Mouse (Mus musculus): ENCODE results near the gene Col6a4.

Col6a4 gene

DNA sequence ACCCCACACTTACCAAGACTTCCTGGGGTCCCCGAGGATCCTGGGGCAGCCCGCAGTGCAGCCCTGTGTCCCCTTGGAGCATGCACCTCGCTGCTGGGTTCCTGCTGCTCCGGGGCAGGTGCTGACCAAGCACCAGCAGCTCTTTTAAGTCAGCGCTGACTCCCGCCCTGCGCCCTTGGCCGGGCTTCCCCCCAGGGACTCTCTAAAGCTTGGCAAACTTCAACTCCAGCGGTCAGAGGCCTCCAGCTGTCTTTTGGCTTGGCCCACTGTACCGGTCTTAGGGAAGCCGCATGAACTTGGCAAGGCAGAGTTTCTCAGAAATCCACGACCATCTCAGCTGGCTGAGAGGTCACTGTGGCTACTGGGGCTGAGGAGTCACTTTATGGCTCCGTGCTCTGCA lies 136.1 kb downstream of the Col6a4 start, which contains the start of gene Col6a5:
Col6a5 (minus strand) TSS at position 111 of the 400 bp plus-strand sequence.
- DNase-seq (ENCODE audit: low read depth, low spot score) = no peak

DNA sequence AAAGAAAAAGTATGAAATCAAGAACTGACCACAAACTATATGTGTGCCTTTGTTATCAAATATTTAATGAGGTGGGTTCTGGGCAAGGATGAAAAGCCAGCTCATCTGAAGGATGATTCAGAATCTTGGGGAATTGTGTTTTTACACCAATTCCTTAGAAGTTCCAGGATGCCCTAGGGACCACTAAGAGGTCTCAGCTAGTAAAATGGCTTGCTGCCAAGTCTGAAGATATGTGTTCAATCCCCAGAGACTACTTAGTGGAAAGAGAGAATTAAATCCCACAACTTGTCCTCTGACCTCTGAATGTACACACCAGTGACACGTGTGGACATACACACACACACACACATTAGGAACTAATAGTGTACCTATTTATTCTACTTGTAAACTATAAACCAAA lies 137.5 kb downstream of the Col6a4 start:
- DNase-seq (ENCODE audit: low read depth, low spot score) = no peak

DNA sequence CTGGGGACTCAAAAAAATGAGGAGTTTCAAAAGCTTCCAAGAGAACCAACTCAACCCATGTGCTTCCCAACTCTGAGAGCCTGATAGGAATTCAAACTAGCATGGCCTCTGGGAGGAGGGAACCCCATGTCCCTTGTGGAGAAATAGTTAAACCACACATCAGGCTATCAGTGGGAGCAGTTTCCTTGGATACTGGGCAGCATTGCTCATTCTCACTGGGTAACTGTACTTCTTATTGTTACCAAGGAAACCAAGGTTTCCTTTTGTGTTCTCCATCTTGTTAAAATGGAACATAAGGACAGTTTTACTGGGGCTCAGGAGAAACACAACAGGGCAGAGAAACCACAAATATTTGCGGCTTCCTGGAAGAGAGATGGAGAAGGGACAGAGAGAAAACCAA lies 146.8 kb downstream of the Col6a4 start:
- DNase-seq (ENCODE audit: low read depth, low spot score) = no peak

DNA sequence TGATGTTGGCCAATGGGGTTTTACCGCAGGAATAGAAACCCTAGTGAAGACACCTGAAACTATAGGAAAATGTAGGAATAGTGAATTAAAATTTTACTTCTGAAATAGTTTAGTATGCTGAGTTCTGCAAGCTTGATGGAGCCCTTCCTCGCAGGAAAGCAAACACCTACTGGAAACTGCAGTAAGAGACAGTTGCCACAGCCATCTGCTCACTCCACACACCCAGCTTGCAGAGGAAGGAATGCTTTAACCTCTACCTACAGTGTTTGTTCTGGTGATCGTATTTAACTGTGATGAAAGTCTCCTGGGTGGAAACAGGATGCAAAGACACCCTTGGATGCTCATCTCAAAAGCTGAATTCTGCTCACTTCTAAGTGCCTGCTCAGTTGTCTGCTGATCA lies 149.0 kb downstream of the Col6a4 start:
- DNase-seq (ENCODE audit: low read depth, low spot score) = no peak
